Mouse (Mus musculus) limb, embryonic 14.5 days (tissue): ENCODE measurements at regions not wholly inside any gene's neighbourhood (a gene's known extent, or its start where the extent isn't known, plus 50 kb on each side); places are given as distances from the start of the nearest gene placed in this dataset.

Experiments used
- ATAC-seq: fragments of 200-750 bp; cut with Nextera tagmentation; 2 replicates; pipeline ENCODE4 v1.8.0; 2017; ENCODE audit warnings: low read depth, moderate number of reproducible peaks, moderate TSS enrichment; ENCODE audit not compliant: low FRiP score
- DNase-seq: peaks from one replicate; pipeline ENCODE4 v3.0.0-alpha.2; 2015; ENCODE audit warnings: low spot score
- H3K27ac ChIP-seq: fragments of 300-500 bp; sonication (generic); replicated peaks from 2 replicates; pipeline ENCODE4 v1.5.1; 2014; ENCODE audit warnings: low read depth, mild to moderate bottlenecking, low read length, moderate library complexity, mixed read lengths
- H3K27me3 ChIP-seq: fragments of 300-500 bp; sonication (generic); 2 replicates; pipeline ENCODE4 v1.6.1; 2014; ENCODE audit warnings: low read length, mixed read lengths; ENCODE audit not compliant: control insufficient read depth, insufficient read depth
- H3K36me3 ChIP-seq: fragments of 300-500 bp; sonication (generic); 2 replicates; pipeline ENCODE4 v1.6.1; 2014; ENCODE audit warnings: mild to moderate bottlenecking, low read length, moderate library complexity, mixed read lengths; ENCODE audit not compliant: control insufficient read depth, insufficient read depth
- H3K4me1 ChIP-seq: fragments of 300-500 bp; sonication (generic); 2 replicates; pipeline ENCODE4 v1.6.1; 2014; ENCODE audit warnings: antibody characterized with exemption, low read length, mixed read lengths; ENCODE audit not compliant: control insufficient read depth, insufficient read depth
- H3K4me2 ChIP-seq: fragments of 300-500 bp; sonication (generic); replicated peaks from 2 replicates; pipeline ENCODE4 v1.6.1; 2014; ENCODE audit warnings: low read depth, mild to moderate bottlenecking, low read length, moderate library complexity; ENCODE audit not compliant: severe bottlenecking
- H3K4me3 ChIP-seq: fragments of 300-500 bp; sonication (generic); replicated peaks from 2 replicates; pipeline ENCODE4 v1.5.1; 2014; ENCODE audit warnings: low read length
- H3K9ac ChIP-seq: fragments of 300-500 bp; sonication (generic); 2 replicates; pipeline ENCODE4 v1.6.1; 2014; ENCODE audit warnings: mild to moderate bottlenecking, low read depth, low read length, moderate library complexity; ENCODE audit not compliant: severe bottlenecking
- H3K9me3 ChIP-seq: fragments of 300-500 bp; sonication (generic); 2 replicates; pipeline ENCODE4 v1.6.1; 2016; ENCODE audit warnings: low read length; ENCODE audit not compliant: control insufficient read depth
- POLR2A ChIP-seq: fragments of 200-500 bp; IDR thresholded peaks from 2 replicates; pipeline ENCODE4 v1.8.0; 2012; ENCODE audit warnings: inconsistent platforms, mild to moderate bottlenecking, moderate library complexity, borderline replicate concordance; ENCODE audit not compliant: insufficient read depth, insufficient read length; ENCODE audit errors: extremely low read depth
- WGBS: fragments of 180-500 bp; shearing (Covaris S2); extraction: QIAGEN DNeasy Blood & Tissue Kit; methylation state at CpG from one replicate; pipeline ENCODE4 v1.1.7; 2014; 5-methylcytosine and 5-hydroxymethylcytosine counted together

- WGBS: 80% methylated on average over 5 of the region's 5 CpGs
- H3K27ac ChIP-seq: no peak overlapping the region
- no peaks in the 10 kb centered on the region for H3K9me3 ChIP-seq
- ATAC-seq (no peak), DNase-seq (no peak)
- no peak overlapping the region for H3K4me2 ChIP-seq
- H3K27me3 ChIP-seq: no peaks in the 10 kb centered on the region
- no peaks in the 10 kb centered on the region for H3K4me1 ChIP-seq
- H3K4me3 ChIP-seq: no peak overlapping the region
- no peak for TF ChIP-seq POLR2A
- H3K9ac ChIP-seq: no peak overlapping the region
- no peaks in the 10 kb centered on the region for H3K36me3 ChIP-seq
These were observed 718.9 kb upstream of the Nrsn1 start for GRCm38 (mm10) chr13:25989067-25989756.

- Histone ChIP-seq H3K9me3 (no peaks in the 10 kb centered on the region), H3K36me3 (no peaks in the 10 kb centered on the region), H3K27me3 (no peaks in the 10 kb centered on the region), H3K9ac (no peak overlapping the region), H3K4me1 (no peaks in the 10 kb centered on the region), H3K4me3 (no peak overlapping the region), H3K4me2 (no peak overlapping the region), H3K27ac (no peak overlapping the region)
- TF ChIP-seq POLR2A: no peak
- DNase-seq (no peak), ATAC-seq (no peak)
- WGBS: 79% methylated on average over 1 of the region's 1 CpGs
These were observed 714.2 kb upstream of the Nrsn1 start for GRCm38 (mm10) chr13:25984535-25984934.

- no peak for ATAC-seq
- no peak for DNase-seq
- no peak for TF ChIP-seq POLR2A
- Histone ChIP-seq H3K36me3 (no peaks in the 10 kb centered on the region), H3K9ac (no peak overlapping the region), H3K4me3 (no peak overlapping the region), H3K4me1 (no peaks in the 10 kb centered on the region), H3K27me3 (no peaks in the 10 kb centered on the region), H3K27ac (no peak overlapping the region), H3K9me3 (no peaks in the 10 kb centered on the region), H3K4me2 (no peak overlapping the region)
- 83% methylated on average over 1 of the region's 1 CpGs for WGBS
These were observed 713.4 kb upstream of the Nrsn1 start for GRCm38 (mm10) chr13:25983659-25984058.

GRCm38 (mm10) chr13:25978648-25979047 is 708.3 kb upstream of the Nrsn1 start:
- no peaks in the 10 kb centered on the region for H3K36me3 ChIP-seq
- ATAC-seq (no peak), DNase-seq (no peak)
- H3K9ac ChIP-seq: no peak overlapping the region
- 72% methylated on average over 1 of the region's 1 CpGs for WGBS
- H3K27ac ChIP-seq: no peak overlapping the region
- H3K4me2 ChIP-seq: no peak overlapping the region
- H3K4me3 ChIP-seq: no peak overlapping the region
- no peaks in the 10 kb centered on the region for H3K4me1 ChIP-seq
- no peaks in the 10 kb centered on the region for H3K9me3 ChIP-seq
- TF ChIP-seq POLR2A: no peak
- no peaks in the 10 kb centered on the region for H3K27me3 ChIP-seq

- H3K4me3 ChIP-seq: no peak overlapping the region
- H3K4me1 ChIP-seq: no peaks in the 10 kb centered on the region
- no peaks in the 10 kb centered on the region for H3K9me3 ChIP-seq
- no peak overlapping the region for H3K27ac ChIP-seq
- no peaks in the 10 kb centered on the region for H3K27me3 ChIP-seq
- no peak for TF ChIP-seq POLR2A
- H3K9ac ChIP-seq: no peak overlapping the region
- H3K4me2 ChIP-seq: no peak overlapping the region
- no peaks in the 10 kb centered on the region for H3K36me3 ChIP-seq
- no peak for ATAC-seq
- DNase-seq: no peak
These were observed 688.3 kb upstream of the Nrsn1 start for GRCm38 (mm10) chr13:25958592-25958991.

- Histone ChIP-seq H3K4me3 (no peak overlapping the region), H3K27ac (no peak overlapping the region), H3K9ac (no peak overlapping the region), H3K9me3 (no peaks in the 10 kb centered on the region), H3K4me2 (no peak overlapping the region), H3K27me3 (no peaks in the 10 kb centered on the region), H3K4me1 (no peaks in the 10 kb centered on the region), H3K36me3 (no peaks in the 10 kb centered on the region)
- no peak for DNase-seq
- WGBS: 80% methylated on average over 4 of the region's 4 CpGs
- no peak for TF ChIP-seq POLR2A
- no peak for ATAC-seq
These were observed 687.8 kb upstream of the Nrsn1 start for GRCm38 (mm10) chr13:25958153-25958466.
